Mouse (Mus musculus): ENCODE results near the gene Fhl4. TPM values are rescaled to one million over a fixed set of nuclear protein-coding genes. Genes with fewer than 3 reads are reported as not detected.

The Fhl4 gene
- polyA plus RNA-seq, 1 experiment from 2014 or later: 1.9 TPM

- no peaks in the 10 kb centered on the region for H3K9me3 ChIP-seq (ENCODE audit: control insufficient read depth, low read length)
- no peaks in the 10 kb centered on the region for H3K36me3 ChIP-seq (ENCODE audit: control insufficient read depth, insufficient read depth, low read length)
- H3K4me1 ChIP-seq (ENCODE audit: control insufficient read depth in 2 of 2, insufficient read depth in 2 of 2, low read length in 2 of 2): no peaks in the 10 kb centered on the region
- no peak overlapping the region for H3K9ac ChIP-seq (ENCODE audit: low read length)
- H3K4me2 ChIP-seq (ENCODE audit: low read length): no peak overlapping the region
- ATAC-seq (ENCODE audit: insufficient number of reproducible peaks, insufficient read depth, low FRiP score, low read depth): no peak
- no peak overlapping the region for H3K27ac ChIP-seq (replicated peaks in 1 of 2; ENCODE audit: control insufficient read depth in 1 of 2, insufficient read depth in 1 of 2, low read depth in 2 of 2, low read length in 2 of 2)
- H3K27me3 ChIP-seq (ENCODE audit: control insufficient read depth, insufficient read depth, low read length): no peaks in the 10 kb centered on the region
- WGBS: 45% methylated on average over 4 of the region's 4 CpGs
- H3K4me3 ChIP-seq (ENCODE audit: control insufficient read depth in 1 of 2, insufficient read depth in 1 of 2, low read depth in 1 of 2, low read length in 2 of 2): no peak overlapping the region
Measured at GRCm38 (mm10) chr10:85050668-85051208, 51.6 kb downstream of the Fhl4 start.

GRCm38 (mm10) chr10:85048008-85048407 is 54.3 kb downstream of the Fhl4 start:
- Histone ChIP-seq H3K4me3 (ENCODE audit: control insufficient read depth in 1 of 2, insufficient read depth in 1 of 2, low read depth in 1 of 2, low read length in 2 of 2) (no peak overlapping the region), H3K4me2 (ENCODE audit: low read length) (no peak overlapping the region), H3K4me1 (ENCODE audit: control insufficient read depth in 2 of 2, insufficient read depth in 2 of 2, low read length in 2 of 2) (peaks cover 0 to 7% of the 10 kb centered on the region in 2 experiments; a peak in 2 of 4 replicates), H3K36me3 (ENCODE audit: control insufficient read depth, insufficient read depth, low read length) (no peaks in the 10 kb centered on the region), H3K9me3 (ENCODE audit: control insufficient read depth, low read length) (no peaks in the 10 kb centered on the region), H3K27me3 (ENCODE audit: control insufficient read depth, insufficient read depth, low read length) (no peaks in the 10 kb centered on the region), H3K9ac (ENCODE audit: low read length) (no peak overlapping the region), H3K27ac (replicated peaks in 1 of 2; ENCODE audit: control insufficient read depth in 1 of 2, insufficient read depth in 1 of 2, low read depth in 2 of 2, low read length in 2 of 2) (no peak overlapping the region)
- WGBS: 91% methylated on average over 8 of the region's 8 CpGs
- ATAC-seq (ENCODE audit: insufficient number of reproducible peaks, insufficient read depth, low FRiP score, low read depth): no peak

- no peaks in the 10 kb centered on the region for H3K27me3 ChIP-seq (ENCODE audit: control insufficient read depth, insufficient read depth, low read length)
- WGBS: 38% methylated on average over 5 of the region's 5 CpGs
- H3K4me3 ChIP-seq (ENCODE audit: control insufficient read depth in 1 of 2, insufficient read depth in 1 of 2, low read depth in 1 of 2, low read length in 2 of 2): no peak overlapping the region
- peaks cover 0 to 7% of the 10 kb centered on the region in 2 experiments; a peak in 2 of 4 replicates for H3K4me1 ChIP-seq (ENCODE audit: control insufficient read depth in 2 of 2, insufficient read depth in 2 of 2, low read length in 2 of 2)
- H3K27ac ChIP-seq (replicated peaks in 1 of 2; ENCODE audit: control insufficient read depth in 1 of 2, insufficient read depth in 1 of 2, low read depth in 2 of 2, low read length in 2 of 2): no peak overlapping the region
- no peaks in the 10 kb centered on the region for H3K36me3 ChIP-seq (ENCODE audit: control insufficient read depth, insufficient read depth, low read length)
- no peak overlapping the region for H3K9ac ChIP-seq (ENCODE audit: low read length)
- no peak for ATAC-seq (ENCODE audit: insufficient number of reproducible peaks, insufficient read depth, low FRiP score, low read depth)
- H3K4me2 ChIP-seq (ENCODE audit: low read length): no peak overlapping the region
- H3K9me3 ChIP-seq (ENCODE audit: control insufficient read depth, low read length): no peaks in the 10 kb centered on the region
Measured at GRCm38 (mm10) chr10:85046585-85046984, 55.7 kb downstream of the Fhl4 start.

Other genes starting within 250 kb of the Fhl4 start
- 14.9 and 17.2 TPM in 2 replicates for gene Ric8b, start 184.9 kb downstream of the Fhl4 start, polyA plus RNA-seq (2014; fragmentation: Nextera tagmentation; extraction: Ambion mirVana)
- gene Tmem263, start 132 bp upstream of the Fhl4 start, polyA plus RNA-seq (2014; fragmentation: Nextera tagmentation; extraction: Ambion mirVana): 50.1 and 52.9 TPM in 2 replicates
- gene Mterf2, start 25.5 kb upstream of the Fhl4 start, polyA plus RNA-seq (2014; fragmentation: Nextera tagmentation; extraction: Ambion mirVana): 13.8 and 16.1 TPM in 2 replicates
- gene Cry1, start 82.6 kb upstream of the Fhl4 start, polyA plus RNA-seq (2014; fragmentation: Nextera tagmentation; extraction: Ambion mirVana): 16.8 and 17.3 TPM in 2 replicates